Mouse (Mus musculus): ENCODE results near the gene Gpr157.

GRCm38 (mm10) chr4:150048478-150049156 lies 38.5 kb upstream of the Gpr157 start:
- no peak for TF ChIP-seq CTCF (IDR thresholded peaks at IDR 0.05; ENCODE audit: extremely low read depth, insufficient read depth, low read length)
- no peak for TF ChIP-seq POLR2A (IDR thresholded peaks at IDR 0.05; ENCODE audit: extremely low read depth, insufficient read depth, low read length)
